Mouse (Mus musculus) small intestine, adult 2 months (tissue): ENCODE data around the gene Cacna2d3. TPM values are rescaled to one million over a fixed set of nuclear protein-coding genes. Genes with fewer than 3 reads are reported as not detected.

ENCODE experiments used
- H3K27ac ChIP-seq: fragments of 200-500 bp; 2 replicates; pipeline ENCODE4 v1.5.1; 2012; ENCODE audit warnings: low read depth, low read length, control low read depth, inconsistent platforms; ENCODE audit not compliant: insufficient read depth
- H3K27me3 ChIP-seq: fragments of 200-500 bp; 2 replicates; pipeline ENCODE4 v1.6.1; 2012; ENCODE audit warnings: mild to moderate bottlenecking, moderate library complexity, low read length, inconsistent platforms; ENCODE audit not compliant: control insufficient read depth, insufficient read depth
- H3K36me3 ChIP-seq: fragments of 200-500 bp; 2 replicates; pipeline ENCODE4 v1.6.1; 2012; ENCODE audit warnings: mild to moderate bottlenecking, low read length, control low read depth, inconsistent platforms; ENCODE audit not compliant: control insufficient read depth, insufficient read depth
- H3K4me1 ChIP-seq: fragments of 200-500 bp; 2 replicates; pipeline ENCODE4 v1.6.1; 2012; ENCODE audit warnings: low read length, inconsistent platforms, mixed read lengths; ENCODE audit not compliant: control insufficient read depth, insufficient read depth, insufficient read length
- H3K4me3 ChIP-seq: fragments of 200-500 bp; 2 replicates; pipeline ENCODE4 v1.5.1; 2012; ENCODE audit warnings: low read depth, mild to moderate bottlenecking, control low read depth, inconsistent platforms, low read length, moderate library complexity
- CTCF ChIP-seq: fragments of 200-500 bp; IDR thresholded peaks from 2 replicates; pipeline ENCODE4 v1.5.1; 2012; ENCODE audit warnings: low read depth, mild to moderate bottlenecking, control low read depth, inconsistent platforms, low read length, moderate library complexity, mixed read lengths; ENCODE audit not compliant: insufficient replicate concordance, insufficient read length; ENCODE audit errors: extremely low read depth
- POLR2A ChIP-seq: fragments of 200-500 bp; IDR thresholded peaks from 2 replicates; pipeline ENCODE4 v1.6.1; 2012; ENCODE audit warnings: low read depth, mild to moderate bottlenecking, control low read depth, inconsistent platforms, low read length, moderate library complexity
- WGBS: fragments of 180-500 bp; shearing (Covaris S2); methylation state at CpG from one replicate; pipeline ENCODE4 v1.1.7; 2018; 5-methylcytosine and 5-hydroxymethylcytosine counted together
- polyA plus RNA-seq: library from polyadenylated mRNA; depleted of rRNA; stranded (reverse); fragments of >200 nt; gene quantifications from 2 replicates; pipeline ENCODE4 v1.2.3, GENCODE M21; 2012

Gene Cacna2d3
- polyA plus RNA-seq, 1 experiment, result 0.27 TPM

DNA sequence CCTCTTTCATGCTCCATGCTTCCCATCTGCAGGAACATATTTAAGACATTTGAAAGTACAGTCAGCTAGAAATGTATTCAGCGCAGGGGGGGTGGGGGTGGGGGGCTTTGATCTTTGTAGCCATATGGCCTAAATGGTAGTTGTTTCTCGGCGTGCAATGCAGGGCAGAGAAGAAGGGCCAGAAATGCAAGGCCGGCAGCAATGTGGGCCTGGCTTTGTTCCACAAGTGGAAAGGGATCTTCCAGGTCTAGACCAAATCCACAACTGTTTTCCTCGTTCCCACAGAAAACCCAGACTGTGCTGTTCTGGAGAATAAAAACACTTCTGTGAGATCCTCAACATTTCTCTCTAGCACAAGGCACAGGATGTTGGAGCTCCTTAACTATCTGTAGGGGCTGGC, 537.9 kb downstream of the Cacna2d3 start:
- no peak overlapping the region for H3K27ac ChIP-seq
- no peak for TF ChIP-seq POLR2A
- no peak for TF ChIP-seq CTCF
- no peaks in the 10 kb centered on the region for H3K27me3 ChIP-seq
- 82% methylated on average over 5 of the region's 5 CpGs for WGBS
- no peak overlapping the region for H3K4me3 ChIP-seq
- H3K4me1 ChIP-seq, result no peaks in the 10 kb centered on the region
- H3K36me3 ChIP-seq, result no peaks in the 10 kb centered on the region

DNA sequence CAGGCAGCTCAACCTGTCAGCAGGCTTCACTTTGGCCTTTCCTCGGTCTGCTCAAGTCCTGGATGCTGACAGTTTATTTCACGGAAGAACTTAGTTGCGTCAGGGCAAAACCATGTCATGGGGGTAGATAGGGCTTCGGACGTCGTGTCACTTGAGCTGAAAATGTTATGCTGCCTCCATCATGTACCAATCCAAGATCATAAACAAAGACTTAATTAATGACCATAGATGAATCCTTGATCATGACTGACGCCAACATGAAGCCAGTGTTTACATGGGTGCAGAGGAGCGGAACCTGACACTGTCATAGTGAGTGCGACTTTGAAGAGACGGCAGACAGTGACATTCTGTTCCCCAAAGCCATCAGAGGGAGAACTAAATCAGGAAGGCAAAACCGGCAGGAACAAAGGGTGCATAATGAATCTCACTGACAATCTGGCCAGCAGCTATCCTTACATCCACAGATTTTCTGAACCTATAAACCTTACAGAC, 542.2 kb downstream of the Cacna2d3 start:
- 74% methylated on average over 11 of the region's 11 CpGs for WGBS
- no peaks in the 10 kb centered on the region for H3K27me3 ChIP-seq
- H3K36me3 ChIP-seq, result no peaks in the 10 kb centered on the region
- TF ChIP-seq POLR2A (no peak), CTCF (no peak)
- H3K4me1 ChIP-seq, result no peaks in the 10 kb centered on the region
- no peak overlapping the region for H3K4me3 ChIP-seq
- no peak overlapping the region for H3K27ac ChIP-seq

DNA sequence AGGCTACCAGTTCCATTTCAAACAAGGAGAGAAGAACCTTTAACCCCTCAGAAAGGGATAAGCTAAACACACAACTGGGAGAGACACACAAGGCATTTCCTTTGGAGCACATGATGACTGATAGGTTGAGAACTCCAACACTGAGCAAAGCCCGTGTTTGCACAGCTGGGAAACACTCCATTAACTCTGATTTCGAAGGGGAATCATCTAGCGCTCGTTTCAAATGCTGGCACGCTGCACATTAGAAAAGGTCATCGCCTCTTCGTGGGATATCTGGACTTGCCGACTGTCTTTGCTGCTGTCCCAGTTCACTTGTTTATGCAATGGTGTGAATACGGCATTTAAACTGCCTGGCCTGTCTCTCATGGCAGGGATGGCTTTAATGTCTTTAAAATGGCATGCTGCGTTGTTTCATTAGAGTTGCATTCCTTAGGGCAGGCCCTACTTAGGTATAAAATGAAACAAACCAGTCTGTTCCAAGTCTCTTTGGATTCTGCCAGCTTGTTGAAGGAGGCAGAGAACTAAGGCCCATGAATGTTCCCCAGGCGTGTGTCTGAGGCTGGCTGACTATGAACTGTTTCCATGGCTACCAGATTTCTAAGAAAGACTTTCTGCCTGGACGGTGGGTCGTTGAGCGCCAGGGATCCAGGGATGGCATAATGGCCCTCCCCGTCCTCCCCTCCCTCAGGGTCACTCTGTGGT, 542.8 kb downstream of the Cacna2d3 start:
- 45% methylated on average over 15 of the region's 15 CpGs for WGBS
- no peaks in the 10 kb centered on the region for H3K4me1 ChIP-seq
- no peak overlapping the region for H3K27ac ChIP-seq
- no peaks in the 10 kb centered on the region for H3K36me3 ChIP-seq
- TF ChIP-seq CTCF, result no peak
- no peak for TF ChIP-seq POLR2A
- no peak overlapping the region for H3K4me3 ChIP-seq
- no peaks in the 10 kb centered on the region for H3K27me3 ChIP-seq

DNA sequence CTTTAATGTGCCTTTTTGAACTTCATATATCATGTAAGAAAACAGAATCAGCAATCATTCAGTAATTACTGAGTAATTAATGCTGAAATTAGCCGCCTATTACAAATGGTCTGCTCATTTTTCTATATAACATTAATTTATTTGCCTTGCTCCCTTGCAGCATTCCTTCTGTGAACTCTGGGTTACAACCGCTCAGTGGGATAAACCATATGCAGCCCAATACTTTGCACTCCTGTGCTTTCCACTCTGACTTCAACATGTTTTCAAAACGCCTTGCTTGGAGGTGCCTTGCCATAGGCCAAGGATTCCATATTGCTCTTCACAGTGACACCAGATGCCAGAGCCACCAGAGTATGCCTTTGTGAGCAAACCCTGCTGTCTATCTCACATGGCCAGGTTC, 546.9 kb downstream of the Cacna2d3 start:
- no peak for TF ChIP-seq CTCF
- no peak for TF ChIP-seq POLR2A
- Histone ChIP-seq H3K4me1 (no peaks in the 10 kb centered on the region), H3K36me3 (no peaks in the 10 kb centered on the region), H3K27me3 (no peaks in the 10 kb centered on the region), H3K27ac (no peak overlapping the region), H3K4me3 (no peak overlapping the region)
- WGBS, result 72% methylated on average over 3 of the region's 3 CpGs

DNA sequence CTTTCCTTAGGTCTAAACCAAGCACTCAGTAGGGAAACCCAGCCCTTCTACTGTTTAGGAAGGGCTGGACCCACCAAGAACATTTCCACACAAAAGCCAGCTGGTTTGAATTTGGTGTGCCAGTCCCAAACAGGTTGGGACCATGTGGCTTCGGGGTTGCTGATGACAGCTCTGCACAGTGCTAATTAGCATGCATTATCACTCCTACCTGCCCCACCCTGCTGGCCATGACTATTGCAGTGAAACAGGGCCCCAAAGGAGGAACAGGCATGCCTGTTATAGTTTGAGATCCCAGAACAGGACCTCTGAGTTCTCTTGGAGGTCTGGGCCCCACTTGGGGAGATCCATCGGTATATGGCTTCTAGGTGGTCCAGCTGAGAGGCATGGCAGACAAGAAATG, 549.5 kb downstream of the Cacna2d3 start:
- H3K27me3 ChIP-seq, result no peaks in the 10 kb centered on the region
- WGBS, result 64% methylated on average over 2 of the region's 2 CpGs
- TF ChIP-seq CTCF, result no peak
- no peak for TF ChIP-seq POLR2A
- no peaks in the 10 kb centered on the region for H3K4me1 ChIP-seq
- no peak overlapping the region for H3K27ac ChIP-seq
- H3K36me3 ChIP-seq, result no peaks in the 10 kb centered on the region
- no peak overlapping the region for H3K4me3 ChIP-seq

DNA sequence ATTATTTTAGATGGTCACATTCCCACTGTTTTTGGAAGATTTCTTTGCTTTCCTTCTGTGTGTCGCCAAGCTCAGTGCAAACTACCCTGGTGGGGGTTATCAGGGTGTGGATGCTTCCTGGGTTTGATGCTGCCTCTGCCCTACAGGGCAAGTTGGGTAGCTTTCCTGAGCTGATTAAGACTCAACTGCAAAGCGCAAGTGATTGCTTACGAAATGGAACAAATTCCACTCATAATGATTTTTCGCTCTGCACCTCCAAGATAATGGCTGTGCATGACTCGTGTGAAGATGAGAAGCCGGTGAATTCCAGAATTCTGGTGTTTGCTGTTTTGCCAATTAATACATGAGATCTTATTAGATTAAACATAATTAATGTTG, 557.0 kb downstream of the Cacna2d3 start:
- WGBS, result 71% methylated on average over 6 of the region's 6 CpGs
- Histone ChIP-seq H3K27ac (no peak overlapping the region), H3K4me1 (no peaks in the 10 kb centered on the region)

DNA sequence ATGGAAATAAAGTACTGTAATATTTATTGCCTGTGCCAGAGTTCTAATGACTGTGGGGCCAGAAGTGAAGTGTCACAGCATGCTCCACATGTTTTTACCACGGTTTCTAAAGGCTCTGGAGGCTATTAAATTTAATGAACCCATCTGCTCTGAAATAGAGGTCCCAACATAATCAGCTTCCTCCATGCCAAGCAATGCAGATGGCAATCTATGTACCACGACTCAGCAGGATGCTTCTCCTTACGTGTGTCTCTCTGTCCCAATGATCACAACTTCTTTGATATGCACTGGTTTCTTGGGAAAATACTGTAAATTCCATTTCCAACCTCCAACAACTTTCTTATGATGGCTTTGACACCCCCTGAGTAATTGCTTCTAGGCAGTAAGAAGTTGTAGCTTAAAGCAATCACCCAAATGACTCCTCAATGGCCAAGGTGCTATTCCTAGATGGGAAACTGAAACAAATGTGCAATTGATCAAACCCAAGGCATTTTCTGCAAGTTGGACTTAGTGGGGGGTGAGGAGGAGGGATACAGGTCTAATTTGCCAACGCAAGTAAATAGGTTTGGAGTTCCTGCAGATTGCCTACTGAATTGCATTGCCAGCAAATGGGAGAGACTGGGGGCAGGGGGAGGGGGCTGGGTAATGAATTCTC, 557.5 kb downstream of the Cacna2d3 start:
- Histone ChIP-seq H3K4me3 (no peak overlapping the region), H3K27ac (no peak overlapping the region)
- WGBS, result 65% methylated on average over 4 of the region's 4 CpGs

More for the DNA sequence above, 557.0 kb downstream of the Cacna2d3 start:
- Histone ChIP-seq H3K27me3 (no peaks in the 10 kb centered on the region), H3K4me3 (no peak overlapping the region), H3K36me3 (no peaks in the 10 kb centered on the region)
- TF ChIP-seq POLR2A (no peak), CTCF (no peak)

More for the DNA sequence above, 557.5 kb downstream of the Cacna2d3 start:
- no peak for TF ChIP-seq CTCF
- Histone ChIP-seq H3K4me1 (no peaks in the 10 kb centered on the region), H3K27me3 (no peaks in the 10 kb centered on the region), H3K36me3 (no peaks in the 10 kb centered on the region)
